Mouse (Mus musculus): ENCODE measurements around the gene 2210407C18Rik. TPM values are rescaled to one million over a fixed set of nuclear protein-coding genes. Genes with fewer than 3 reads are reported as not detected.

2210407C18Rik gene
- polyA plus RNA-seq (2014; fragmentation: Illumina TruSeq; extraction: RNeasy Lipid Tissue Mini Kit (QIAGEN cat#74804); ENCODE audit: low read depth, low replicate concordance) = not detected

DNA sequence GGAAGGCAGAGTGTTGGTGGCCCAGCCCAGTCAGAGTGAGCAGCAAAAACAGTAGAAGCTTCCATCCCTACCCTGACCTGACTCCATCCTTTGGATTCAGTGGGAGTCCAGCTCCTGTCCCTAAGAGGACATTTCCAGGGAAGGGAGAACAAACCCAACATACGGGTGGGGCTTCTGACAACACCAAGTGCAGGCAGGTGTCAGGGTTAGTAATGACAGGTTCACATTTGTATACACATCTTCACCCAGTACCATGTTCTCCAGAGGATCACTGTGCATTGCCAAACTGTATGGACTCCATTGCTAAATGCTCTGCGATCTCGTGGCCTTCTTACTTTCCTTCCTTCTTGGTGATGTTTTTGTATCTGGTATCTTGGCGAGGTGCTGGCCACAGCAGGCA is at the start of gene 2210407C18Rik:
TSS of gene 2210407C18Rik (minus strand) at position 101 of the 400 bp plus-strand sequence.

GRCm38 (mm10) chr11:58658596-58658995 is 42.7 kb upstream of the 2210407C18Rik start, which contains the start of gene Olfr322:
TSS of gene Olfr322 (plus strand) at chr11:58658782.

DNA sequence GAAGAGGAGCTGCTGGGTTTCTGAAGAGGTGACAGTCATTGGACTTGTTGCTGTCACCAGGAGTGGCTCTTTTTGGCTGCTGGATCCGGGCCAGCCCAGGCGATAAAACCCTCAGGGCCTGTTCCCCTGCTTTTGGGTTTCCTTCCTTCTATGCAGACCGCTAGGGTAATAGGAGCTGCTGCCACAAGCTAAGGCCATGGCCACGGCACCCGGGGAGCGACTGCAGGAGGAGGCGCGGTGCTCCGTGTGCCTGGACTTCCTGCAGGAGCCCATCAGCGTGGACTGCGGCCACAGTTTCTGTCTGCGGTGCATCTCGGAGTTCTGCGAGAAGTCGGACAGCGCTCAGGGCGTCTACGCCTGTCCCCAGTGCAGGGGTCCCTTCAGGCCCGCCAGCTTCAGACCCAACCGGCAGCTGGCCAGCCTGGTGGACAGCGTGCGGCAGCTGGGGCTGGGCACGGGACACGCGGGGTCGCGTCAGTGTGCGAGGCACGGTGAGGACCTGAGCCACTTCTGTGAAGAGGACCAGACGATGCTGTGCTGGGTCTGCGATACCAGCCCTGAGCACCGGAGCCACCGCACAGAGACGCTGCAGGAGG is 24.5 kb upstream of the 2210407C18Rik start, which contains the start of gene Trim58:
TSS of gene Trim58 (plus strand) at position 194 of the 596 bp plus-strand sequence.

DNA sequence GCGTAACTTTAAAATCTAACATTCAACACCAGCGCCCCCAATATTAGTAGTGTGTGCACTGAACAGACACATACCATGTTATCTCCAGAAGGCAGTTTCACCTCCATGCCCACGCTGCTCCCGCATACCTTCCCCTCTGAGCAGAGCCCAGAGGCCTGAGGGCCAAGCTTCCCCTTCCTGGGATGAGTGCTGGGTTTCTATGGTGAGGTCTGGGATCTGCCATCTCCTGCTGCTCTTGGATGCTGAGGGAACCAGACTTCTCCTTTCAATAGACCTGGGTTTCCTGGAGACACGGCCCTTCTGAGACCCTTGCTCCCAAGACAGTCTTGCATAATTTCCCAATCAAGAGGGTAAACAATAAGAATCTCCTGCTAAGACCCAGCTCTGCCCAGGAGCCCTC is 14.5 kb upstream of the 2210407C18Rik start, which contains the start of gene Olfr323:
TSS of gene Olfr323 (minus strand) at position 101 of the 400 bp plus-strand sequence.

DNA sequence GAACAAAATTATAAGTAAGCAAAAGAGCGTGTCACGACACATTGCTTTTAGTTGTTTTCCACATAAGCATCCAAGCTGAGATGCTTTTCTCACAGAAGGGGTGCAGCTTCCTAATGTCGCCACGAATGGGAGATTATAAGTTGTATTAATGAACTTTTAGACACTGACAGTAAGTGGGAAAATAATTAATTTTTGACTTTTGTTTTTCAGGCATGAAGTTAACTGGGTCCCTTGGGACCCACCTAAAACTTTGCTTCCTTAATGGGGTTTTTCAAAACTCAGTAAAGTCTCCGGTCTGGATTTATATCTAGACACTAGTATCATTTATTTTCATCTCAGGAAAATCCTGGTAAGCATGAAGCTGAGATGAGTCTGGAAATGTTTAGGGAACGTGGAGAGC is 21.1 kb downstream of the 2210407C18Rik start, which contains the start of gene Olfr324:
TSS of gene Olfr324 (plus strand) at position 301 of the 400 bp plus-strand sequence.

DNA sequence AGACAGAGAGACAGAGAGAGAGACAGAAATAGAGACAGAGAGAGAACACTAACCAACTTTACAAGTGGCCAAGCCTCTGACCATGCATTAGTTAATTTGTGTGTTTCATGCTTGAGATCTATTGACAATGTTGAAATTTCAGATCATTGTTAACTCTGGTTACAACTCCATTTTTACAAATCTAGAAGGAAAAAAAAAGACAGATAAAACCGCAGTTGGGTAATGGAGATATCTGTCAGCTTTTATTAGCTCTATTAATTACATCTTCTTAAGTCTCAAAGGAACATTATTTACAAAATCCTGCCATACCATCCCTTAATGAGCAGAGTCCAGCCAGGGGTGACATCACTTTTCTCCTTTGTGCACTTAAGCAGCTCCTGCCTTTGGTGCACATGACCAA is 38.4 kb downstream of the 2210407C18Rik start, which contains the start of gene Olfr325:
TSS of gene Olfr325 (plus strand) at position 301 of the 400 bp plus-strand sequence.

GRCm38 (mm10) chr11:58570405-58570804 is 45.5 kb downstream of the 2210407C18Rik start, which contains the start of gene Olfr224:
TSS of gene Olfr224 (minus strand) at chr11:58570553.

Other genes with a start within 250 kb of the 2210407C18Rik start
- not detected for gene Lypd8, start 237.0 kb downstream of the 2210407C18Rik start, polyA plus RNA-seq (2014; fragmentation: Illumina TruSeq; extraction: RNeasy Lipid Tissue Mini Kit (QIAGEN cat#74804); ENCODE audit: low read depth, low replicate concordance)
- gene 1810065E05Rik, start 195.0 kb downstream of the 2210407C18Rik start, polyA plus RNA-seq (2014; fragmentation: Illumina TruSeq; extraction: RNeasy Lipid Tissue Mini Kit (QIAGEN cat#74804); ENCODE audit: low read depth, low replicate concordance) = not detected
- not detected for gene Gm12253, start 183.5 kb downstream of the 2210407C18Rik start, polyA plus RNA-seq (2014; fragmentation: Illumina TruSeq; extraction: RNeasy Lipid Tissue Mini Kit (QIAGEN cat#74804); ENCODE audit: low read depth, low replicate concordance)
- gene Lypd9, start 163.2 kb downstream of the 2210407C18Rik start, polyA plus RNA-seq (2014; fragmentation: Illumina TruSeq; extraction: RNeasy Lipid Tissue Mini Kit (QIAGEN cat#74804); ENCODE audit: low read depth, low replicate concordance) = not detected
- gene Olfr30, start 153.8 kb downstream of the 2210407C18Rik start, polyA plus RNA-seq (2014; fragmentation: Illumina TruSeq; extraction: RNeasy Lipid Tissue Mini Kit (QIAGEN cat#74804); ENCODE audit: low read depth, low replicate concordance) = not detected
- gene Olfr332, start 123.5 kb downstream of the 2210407C18Rik start, polyA plus RNA-seq (2014; fragmentation: Illumina TruSeq; extraction: RNeasy Lipid Tissue Mini Kit (QIAGEN cat#74804); ENCODE audit: low read depth, low replicate concordance) = not detected
- gene Olfr331, start 113.5 kb downstream of the 2210407C18Rik start, polyA plus RNA-seq (2014; fragmentation: Illumina TruSeq; extraction: RNeasy Lipid Tissue Mini Kit (QIAGEN cat#74804); ENCODE audit: low read depth, low replicate concordance) = not detected
- gene Olfr330, start 81.2 kb downstream of the 2210407C18Rik start, polyA plus RNA-seq (2014; fragmentation: Illumina TruSeq; extraction: RNeasy Lipid Tissue Mini Kit (QIAGEN cat#74804); ENCODE audit: low read depth, low replicate concordance) = not detected
- gene Olfr329-ps, start 69.7 kb downstream of the 2210407C18Rik start, polyA plus RNA-seq (2014; fragmentation: Illumina TruSeq; extraction: RNeasy Lipid Tissue Mini Kit (QIAGEN cat#74804); ENCODE audit: low read depth, low replicate concordance) = not detected
- gene Olfr328, start 60.4 kb downstream of the 2210407C18Rik start, polyA plus RNA-seq (2014; fragmentation: Illumina TruSeq; extraction: RNeasy Lipid Tissue Mini Kit (QIAGEN cat#74804); ENCODE audit: low read depth, low replicate concordance) = not detected
- not detected for gene Olfr224, start 45.5 kb downstream of the 2210407C18Rik start, polyA plus RNA-seq (2014; fragmentation: Illumina TruSeq; extraction: RNeasy Lipid Tissue Mini Kit (QIAGEN cat#74804); ENCODE audit: low read depth, low replicate concordance)
- not detected for gene Olfr325, start 38.3 kb downstream of the 2210407C18Rik start, polyA plus RNA-seq (2014; fragmentation: Illumina TruSeq; extraction: RNeasy Lipid Tissue Mini Kit (QIAGEN cat#74804); ENCODE audit: low read depth, low replicate concordance)
- not detected for gene Olfr324, start 21.0 kb downstream of the 2210407C18Rik start, polyA plus RNA-seq (2014; fragmentation: Illumina TruSeq; extraction: RNeasy Lipid Tissue Mini Kit (QIAGEN cat#74804); ENCODE audit: low read depth, low replicate concordance)
- gene Olfr323, start 14.4 kb upstream of the 2210407C18Rik start, polyA plus RNA-seq (2014; fragmentation: Illumina TruSeq; extraction: RNeasy Lipid Tissue Mini Kit (QIAGEN cat#74804); ENCODE audit: low read depth, low replicate concordance) = not detected
- gene Trim58, start 24.4 kb upstream of the 2210407C18Rik start, polyA plus RNA-seq (2014; fragmentation: Illumina TruSeq; extraction: RNeasy Lipid Tissue Mini Kit (QIAGEN cat#74804); ENCODE audit: low read depth, low replicate concordance) = not detected
- gene Olfr322, start 42.7 kb upstream of the 2210407C18Rik start, polyA plus RNA-seq (2014; fragmentation: Illumina TruSeq; extraction: RNeasy Lipid Tissue Mini Kit (QIAGEN cat#74804); ENCODE audit: low read depth, low replicate concordance) = not detected
- not detected for gene Olfr320, start 65.0 kb upstream of the 2210407C18Rik start, polyA plus RNA-seq (2014; fragmentation: Illumina TruSeq; extraction: RNeasy Lipid Tissue Mini Kit (QIAGEN cat#74804); ENCODE audit: low read depth, low replicate concordance)
- not detected for gene Olfr319, start 83.1 kb upstream of the 2210407C18Rik start, polyA plus RNA-seq (2014; fragmentation: Illumina TruSeq; extraction: RNeasy Lipid Tissue Mini Kit (QIAGEN cat#74804); ENCODE audit: low read depth, low replicate concordance)
- gene Olfr318, start 107.9 kb upstream of the 2210407C18Rik start, polyA plus RNA-seq (2014; fragmentation: Illumina TruSeq; extraction: RNeasy Lipid Tissue Mini Kit (QIAGEN cat#74804); ENCODE audit: low read depth, low replicate concordance) = not detected
- gene Olfr317, start 123.1 kb upstream of the 2210407C18Rik start, polyA plus RNA-seq (2014; fragmentation: Illumina TruSeq; extraction: RNeasy Lipid Tissue Mini Kit (QIAGEN cat#74804); ENCODE audit: low read depth, low replicate concordance) = not detected
- gene Olfr316, start 136.7 kb upstream of the 2210407C18Rik start, polyA plus RNA-seq (2014; fragmentation: Illumina TruSeq; extraction: RNeasy Lipid Tissue Mini Kit (QIAGEN cat#74804); ENCODE audit: low read depth, low replicate concordance) = not detected
- gene Olfr315, start 157.1 kb upstream of the 2210407C18Rik start, polyA plus RNA-seq (2014; fragmentation: Illumina TruSeq; extraction: RNeasy Lipid Tissue Mini Kit (QIAGEN cat#74804); ENCODE audit: low read depth, low replicate concordance) = not detected
- not detected for gene Olfr314, start 166.9 kb upstream of the 2210407C18Rik start, polyA plus RNA-seq (2014; fragmentation: Illumina TruSeq; extraction: RNeasy Lipid Tissue Mini Kit (QIAGEN cat#74804); ENCODE audit: low read depth, low replicate concordance)
- gene Fam183b, start 185.9 kb upstream of the 2210407C18Rik start, polyA plus RNA-seq (2014; fragmentation: Illumina TruSeq; extraction: RNeasy Lipid Tissue Mini Kit (QIAGEN cat#74804); ENCODE audit: low read depth, low replicate concordance) = not detected
- gene Olfr313, start 198.9 kb upstream of the 2210407C18Rik start, polyA plus RNA-seq (2014; fragmentation: Illumina TruSeq; extraction: RNeasy Lipid Tissue Mini Kit (QIAGEN cat#74804); ENCODE audit: low read depth, low replicate concordance) = not detected
- not detected for gene Olfr312, start 213.2 kb upstream of the 2210407C18Rik start, polyA plus RNA-seq (2014; fragmentation: Illumina TruSeq; extraction: RNeasy Lipid Tissue Mini Kit (QIAGEN cat#74804); ENCODE audit: low read depth, low replicate concordance)
- gene Olfr311, start 223.2 kb upstream of the 2210407C18Rik start, polyA plus RNA-seq (2014; fragmentation: Illumina TruSeq; extraction: RNeasy Lipid Tissue Mini Kit (QIAGEN cat#74804); ENCODE audit: low read depth, low replicate concordance) = not detected
- gene Gm12258, start 231.1 kb upstream of the 2210407C18Rik start, polyA plus RNA-seq (2014; fragmentation: Illumina TruSeq; extraction: RNeasy Lipid Tissue Mini Kit (QIAGEN cat#74804); ENCODE audit: low read depth, low replicate concordance) = 2.1 TPM

Measured in liver, adult 10 weeks (tissue).